Mouse (Mus musculus) cortical plate, adult 2 months (tissue): ENCODE results near the gene Uap1l1. TPM values are rescaled to one million over a fixed set of nuclear protein-coding genes. Genes with fewer than 3 reads are reported as not detected.

Experiments
- H3K27ac ChIP-seq: fragments of 200-500 bp; 2 replicates; pipeline ENCODE4 v1.5.1; 2012; ENCODE audit warnings: low read length, control low read depth, inconsistent platforms; ENCODE audit not compliant: insufficient read depth
- H3K4me1 ChIP-seq: fragments of 200-500 bp; 2 replicates; pipeline ENCODE4 v1.6.1; 2011; ENCODE audit warnings: low read length; ENCODE audit not compliant: control insufficient read depth, insufficient read depth
- H3K4me3 ChIP-seq: fragments of 200-500 bp; 2 replicates; pipeline ENCODE4 v1.5.1; 2011; ENCODE audit warnings: mild to moderate bottlenecking, low read length, control low read depth; ENCODE audit not compliant: insufficient read depth
- CTCF ChIP-seq: fragments of 200-500 bp; IDR thresholded peaks from 2 replicates; pipeline ENCODE4 v1.5.1; 2011; ENCODE audit warnings: mild to moderate bottlenecking, control low read depth, low read length; ENCODE audit not compliant: insufficient read depth; ENCODE audit errors: extremely low read depth
- POLR2A ChIP-seq: fragments of 200-500 bp; IDR thresholded peaks from 2 replicates; pipeline ENCODE4 v1.6.1; 2011; ENCODE audit warnings: mild to moderate bottlenecking, low read length, control low read depth; ENCODE audit not compliant: insufficient read depth; ENCODE audit errors: extremely low read depth
- polyA plus RNA-seq: library from polyadenylated mRNA; depleted of rRNA; stranded (reverse); fragments of >200 nt; gene quantifications from 2 replicates; pipeline ENCODE4 v1.2.3, GENCODE M21; 2012

Gene Uap1l1
- polyA plus RNA-seq, 1 experiment = 16.6 TPM

GRCm38 (mm10) chr2:25397010-25397409 lies 31.5 kb upstream of the Uap1l1 start:
- Histone ChIP-seq H3K4me1 (no peaks in the 10 kb centered on the region; the same call in 1 of the 2 replicates), H3K4me3 (no peak overlapping the region; the same call in 1 of the 2 replicates), H3K27ac (no peak overlapping the region)
- TF ChIP-seq CTCF (no peak), POLR2A (no peak)

- Histone ChIP-seq H3K27ac (0 out of 2 replicates have a peak overlapping the region, but pooled peaks have one; percentile 5), H3K4me3 (peak overlapping the region; percentile 20; the same call in 1 of the 2 replicates), H3K4me1 (no peaks in the 10 kb centered on the region; the same call in 1 of the 2 replicates)
- TF ChIP-seq CTCF (no peak), POLR2A (no peak)
Measured at GRCm38 (mm10) chr2:25396597-25396983, 31.1 kb upstream of the Uap1l1 start.

- Histone ChIP-seq H3K27ac (peak within 1 kb of the TSS; percentile 14), H3K4me3 (peak within 1 kb of the TSS; percentile 20; the same call in 1 of the 2 replicates), H3K4me1 (no peaks in the 10 kb centered on the region; the same call in 1 of the 2 replicates)
- no peak for TF ChIP-seq CTCF
- TF ChIP-seq POLR2A = no peak
Measured at GRCm38 (mm10) chr2:25395721-25396596, 30.5 kb upstream of the Uap1l1 start, which contains the start of gene Entpd2. Gene Entpd2 (plus strand): TSS chr2:25395874.

GRCm38 (mm10) chr2:25394281-25395221 lies 29.1 kb upstream of the Uap1l1 start:
- peak overlapping the region; percentile 14; the same call in 1 of the 2 replicates for H3K27ac ChIP-seq
- no peak overlapping the region for H3K4me3 ChIP-seq
- H3K4me1 ChIP-seq = no peaks in the 10 kb centered on the region; the same call in 1 of the 2 replicates
- TF ChIP-seq POLR2A = no peak
- TF ChIP-seq CTCF = no peak

GRCm38 (mm10) chr2:25391266-25391665 lies 25.8 kb upstream of the Uap1l1 start:
- Histone ChIP-seq H3K4me1 (no peaks in the 10 kb centered on the region; the same call in 1 of the 2 replicates), H3K4me3 (no peak overlapping the region), H3K27ac (no peak overlapping the region)
- TF ChIP-seq POLR2A = no peak

GRCm38 (mm10) chr2:25384492-25384891 lies 19.0 kb upstream of the Uap1l1 start:
- TF ChIP-seq POLR2A (no peak), CTCF (no peak)
- Histone ChIP-seq H3K4me1 (no peaks in the 10 kb centered on the region), H3K4me3 (no peak overlapping the region), H3K27ac (no peak overlapping the region)

GRCm38 (mm10) chr2:25376589-25376988 lies 11.1 kb upstream of the Uap1l1 start:
- TF ChIP-seq CTCF (peak; percentile 85), POLR2A (no peak)
- Histone ChIP-seq H3K4me1 (no peaks in the 10 kb centered on the region), H3K27ac (no peak overlapping the region), H3K4me3 (no peak overlapping the region)

GRCm38 (mm10) chr2:25373431-25373830 lies 7.9 kb upstream of the Uap1l1 start:
- H3K4me1 ChIP-seq = no peaks in the 10 kb centered on the region
- no peak for TF ChIP-seq CTCF
- no peak overlapping the region for H3K4me3 ChIP-seq
- H3K27ac ChIP-seq = no peak overlapping the region

- no peak overlapping the region for H3K27ac ChIP-seq
- peak overlapping the region; percentile 43 for H3K4me3 ChIP-seq
- TF ChIP-seq CTCF = no peak
- TF ChIP-seq POLR2A = no peak
- H3K4me1 ChIP-seq = no peaks in the 10 kb centered on the region
Measured at GRCm38 (mm10) chr2:25372644-25373391, 7.3 kb upstream of the Uap1l1 start.
